Mouse (Mus musculus) liver, postnatal 0 days (tissue): ENCODE data around the gene Brpf1.

Experiments used
- CTCF ChIP-seq: sonication (generic); IDR thresholded peaks from 2 replicates; pipeline ENCODE4 v1.5.1; 2016; ENCODE audit warnings: antibody characterized with exemption, low read depth
- EP300 ChIP-seq: IDR thresholded peaks from 2 replicates; pipeline ENCODE4 v1.6.1; 2016; ENCODE audit warnings: antibody characterized with exemption, low read depth, mild to moderate bottlenecking

GRCm38 (mm10) chr6:113343177-113344092 lies 36.5 kb downstream of the Brpf1 start, which contains the start of gene Camk1:
- no peak for TF ChIP-seq EP300
- no peak for TF ChIP-seq CTCF
